Mouse (Mus musculus): Measurements from ENCODE around the gene Sema5a. TPM values are rescaled to one million over a fixed set of nuclear protein-coding genes. Genes with fewer than 3 reads are reported as not detected.

Gene Sema5a
- polyA plus RNA-seq, 1 experiment from 2014 or later = 7.0 TPM

- no peak for ATAC-seq (ENCODE audit: low FRiP score, low read depth)
- WGBS = 90% methylated on average over 2 of the region's 2 CpGs
- no peaks in the 10 kb centered on the region for H3K9me3 ChIP-seq
- H3K4me2 ChIP-seq (replicated peaks) = no peak overlapping the region
- peaks cover 6% of the 10 kb centered on the region; the same call in 1 of the 2 replicates for H3K4me1 ChIP-seq
- H3K4me3 ChIP-seq = no peak overlapping the region
- H3K36me3 ChIP-seq = no peaks in the 10 kb centered on the region
- no peak overlapping the region for H3K9ac ChIP-seq (replicated peaks)
- no peaks in the 10 kb centered on the region for H3K27me3 ChIP-seq
- no peak overlapping the region for H3K27ac ChIP-seq (replicated peaks)
Measured at GRCm38 (mm10) chr15:32341423-32341822, 96.8 kb downstream of the Sema5a start.

- H3K4me3 ChIP-seq = no peak overlapping the region
- no peaks in the 10 kb centered on the region for H3K36me3 ChIP-seq
- peaks cover 6% of the 10 kb centered on the region; the same call in 1 of the 2 replicates for H3K4me1 ChIP-seq
- H3K27me3 ChIP-seq = no peaks in the 10 kb centered on the region
- H3K9ac ChIP-seq (replicated peaks) = no peak overlapping the region
- H3K4me2 ChIP-seq (replicated peaks) = no peak overlapping the region
- H3K27ac ChIP-seq (replicated peaks) = no peak overlapping the region
- H3K9me3 ChIP-seq = no peaks in the 10 kb centered on the region
- WGBS = 82% methylated on average over 5 of the region's 5 CpGs
- ATAC-seq (ENCODE audit: low FRiP score, low read depth) = no peak
Measured at GRCm38 (mm10) chr15:32343544-32343943, 98.9 kb downstream of the Sema5a start.

- Histone ChIP-seq H3K27ac (replicated peaks) (no peak overlapping the region), H3K4me3 (no peak overlapping the region), H3K27me3 (no peaks in the 10 kb centered on the region), H3K9ac (replicated peaks) (no peak overlapping the region), H3K4me1 (no peaks in the 10 kb centered on the region), H3K4me2 (replicated peaks) (no peak overlapping the region), H3K9me3 (no peaks in the 10 kb centered on the region), H3K36me3 (no peaks in the 10 kb centered on the region)
- WGBS = 90% methylated on average over 5 of the region's 5 CpGs
- no peak for ATAC-seq (ENCODE audit: low FRiP score, low read depth)
Measured at GRCm38 (mm10) chr15:32347315-32347714, 102.7 kb downstream of the Sema5a start.

- Histone ChIP-seq H3K27ac (replicated peaks) (no peak overlapping the region), H3K36me3 (no peaks in the 10 kb centered on the region), H3K27me3 (no peaks in the 10 kb centered on the region), H3K9ac (replicated peaks) (no peak overlapping the region), H3K4me1 (peaks cover 15% of the 10 kb centered on the region), H3K4me2 (replicated peaks) (no peak overlapping the region), H3K9me3 (no peaks in the 10 kb centered on the region), H3K4me3 (no peak overlapping the region)
- WGBS = 95% methylated on average over 5 of the region's 5 CpGs
- no peak for ATAC-seq (ENCODE audit: low FRiP score, low read depth)
Measured at GRCm38 (mm10) chr15:32349276-32349675, 104.7 kb downstream of the Sema5a start.

GRCm38 (mm10) chr15:32352995-32353394, 108.4 kb downstream of the Sema5a start:
- no peak for ATAC-seq (ENCODE audit: low FRiP score, low read depth)
- Histone ChIP-seq H3K36me3 (no peaks in the 10 kb centered on the region), H3K4me3 (no peak overlapping the region), H3K9me3 (no peaks in the 10 kb centered on the region), H3K9ac (replicated peaks) (no peak overlapping the region), H3K27ac (replicated peaks) (no peak overlapping the region), H3K4me2 (replicated peaks) (no peak overlapping the region), H3K4me1 (peaks cover 16% of the 10 kb centered on the region), H3K27me3 (no peaks in the 10 kb centered on the region)
- WGBS = 52% methylated on average over 8 of the region's 8 CpGs

- no peak overlapping the region for H3K4me3 ChIP-seq
- no peak overlapping the region for H3K4me2 ChIP-seq (replicated peaks)
- no peak for ATAC-seq (ENCODE audit: low FRiP score, low read depth)
- 29% methylated on average over 5 of the region's 5 CpGs for WGBS
- H3K36me3 ChIP-seq = no peaks in the 10 kb centered on the region
- no peak overlapping the region for H3K27ac ChIP-seq (replicated peaks)
- H3K9ac ChIP-seq (replicated peaks) = no peak overlapping the region
- peaks cover 16% of the 10 kb centered on the region for H3K4me1 ChIP-seq
- no peaks in the 10 kb centered on the region for H3K27me3 ChIP-seq
- no peaks in the 10 kb centered on the region for H3K9me3 ChIP-seq
Measured at GRCm38 (mm10) chr15:32353513-32353912, 108.9 kb downstream of the Sema5a start.

- H3K27me3 ChIP-seq = no peaks in the 10 kb centered on the region
- H3K36me3 ChIP-seq = no peaks in the 10 kb centered on the region
- H3K9me3 ChIP-seq = no peaks in the 10 kb centered on the region
- H3K4me3 ChIP-seq = no peak overlapping the region
- peaks cover 16% of the 10 kb centered on the region for H3K4me1 ChIP-seq
- WGBS = 93% methylated on average over 5 of the region's 5 CpGs
- no peak overlapping the region for H3K27ac ChIP-seq (replicated peaks)
- H3K9ac ChIP-seq (replicated peaks) = no peak overlapping the region
- ATAC-seq (ENCODE audit: low FRiP score, low read depth) = no peak
- H3K4me2 ChIP-seq (replicated peaks) = no peak overlapping the region
Measured at GRCm38 (mm10) chr15:32356805-32357204, 112.2 kb downstream of the Sema5a start.

GRCm38 (mm10) chr15:32367841-32368240, 123.2 kb downstream of the Sema5a start:
- Histone ChIP-seq H3K4me2 (replicated peaks) (no peak overlapping the region), H3K9ac (replicated peaks) (no peak overlapping the region), H3K27ac (replicated peaks) (no peak overlapping the region), H3K36me3 (no peaks in the 10 kb centered on the region), H3K4me3 (no peak overlapping the region), H3K9me3 (no peaks in the 10 kb centered on the region), H3K27me3 (no peaks in the 10 kb centered on the region), H3K4me1 (no peaks in the 10 kb centered on the region)
- no peak for ATAC-seq (ENCODE audit: low FRiP score, low read depth)
- WGBS = 78% methylated on average over 4 of the region's 4 CpGs

GRCm38 (mm10) chr15:32370914-32371313, 126.3 kb downstream of the Sema5a start:
- no peak for ATAC-seq (ENCODE audit: low FRiP score, low read depth)
- Histone ChIP-seq H3K9ac (replicated peaks) (no peak overlapping the region), H3K4me2 (replicated peaks) (no peak overlapping the region), H3K4me1 (no peaks in the 10 kb centered on the region), H3K36me3 (no peaks in the 10 kb centered on the region), H3K9me3 (no peaks in the 10 kb centered on the region), H3K27ac (replicated peaks) (no peak overlapping the region), H3K27me3 (no peaks in the 10 kb centered on the region), H3K4me3 (no peak overlapping the region)
- WGBS = 91% methylated on average over 6 of the region's 6 CpGs

GRCm38 (mm10) chr15:32371385-32371784, 126.8 kb downstream of the Sema5a start:
- H3K9me3 ChIP-seq = no peaks in the 10 kb centered on the region
- H3K36me3 ChIP-seq = no peaks in the 10 kb centered on the region
- no peak overlapping the region for H3K4me3 ChIP-seq
- 69% methylated on average over 6 of the region's 6 CpGs for WGBS
- H3K4me2 ChIP-seq (replicated peaks) = no peak overlapping the region
- ATAC-seq (ENCODE audit: low FRiP score, low read depth) = no peak
- H3K9ac ChIP-seq (replicated peaks) = no peak overlapping the region
- no peaks in the 10 kb centered on the region for H3K4me1 ChIP-seq
- no peak overlapping the region for H3K27ac ChIP-seq (replicated peaks)
- no peaks in the 10 kb centered on the region for H3K27me3 ChIP-seq

GRCm38 (mm10) chr15:32376326-32376725, 131.7 kb downstream of the Sema5a start:
- Histone ChIP-seq H3K27ac (replicated peaks) (no peak overlapping the region), H3K4me1 (no peaks in the 10 kb centered on the region), H3K36me3 (no peaks in the 10 kb centered on the region), H3K4me2 (replicated peaks) (no peak overlapping the region), H3K9ac (replicated peaks) (no peak overlapping the region), H3K4me3 (no peak overlapping the region), H3K9me3 (no peaks in the 10 kb centered on the region), H3K27me3 (no peaks in the 10 kb centered on the region)
- WGBS = 92% methylated on average over 5 of the region's 5 CpGs
- no peak for ATAC-seq (ENCODE audit: low FRiP score, low read depth)

- no peaks in the 10 kb centered on the region for H3K36me3 ChIP-seq
- no peaks in the 10 kb centered on the region for H3K4me1 ChIP-seq
- no peaks in the 10 kb centered on the region for H3K27me3 ChIP-seq
- WGBS = 90% methylated on average over 3 of the region's 3 CpGs
- no peaks in the 10 kb centered on the region for H3K9me3 ChIP-seq
- H3K4me3 ChIP-seq = no peak overlapping the region
- H3K27ac ChIP-seq (replicated peaks) = no peak overlapping the region
- no peak overlapping the region for H3K4me2 ChIP-seq (replicated peaks)
- no peak for ATAC-seq (ENCODE audit: low FRiP score, low read depth)
- H3K9ac ChIP-seq (replicated peaks) = no peak overlapping the region
Measured at GRCm38 (mm10) chr15:32377781-32378180, 133.2 kb downstream of the Sema5a start.

- no peak for ATAC-seq (ENCODE audit: low FRiP score, low read depth)
- Histone ChIP-seq H3K9ac (replicated peaks) (no peak overlapping the region), H3K9me3 (no peaks in the 10 kb centered on the region), H3K27me3 (no peaks in the 10 kb centered on the region), H3K4me2 (replicated peaks) (no peak overlapping the region), H3K4me1 (no peaks in the 10 kb centered on the region), H3K4me3 (no peak overlapping the region), H3K36me3 (no peaks in the 10 kb centered on the region), H3K27ac (replicated peaks) (no peak overlapping the region)
- WGBS = 87% methylated on average over 3 of the region's 3 CpGs
Measured at GRCm38 (mm10) chr15:32380311-32380710, 135.7 kb downstream of the Sema5a start.

Data from midbrain, embryonic 12.5 days (tissue).